Mouse (Mus musculus): ENCODE measurements around the gene Drd4.

Gene Drd4

DNA sequence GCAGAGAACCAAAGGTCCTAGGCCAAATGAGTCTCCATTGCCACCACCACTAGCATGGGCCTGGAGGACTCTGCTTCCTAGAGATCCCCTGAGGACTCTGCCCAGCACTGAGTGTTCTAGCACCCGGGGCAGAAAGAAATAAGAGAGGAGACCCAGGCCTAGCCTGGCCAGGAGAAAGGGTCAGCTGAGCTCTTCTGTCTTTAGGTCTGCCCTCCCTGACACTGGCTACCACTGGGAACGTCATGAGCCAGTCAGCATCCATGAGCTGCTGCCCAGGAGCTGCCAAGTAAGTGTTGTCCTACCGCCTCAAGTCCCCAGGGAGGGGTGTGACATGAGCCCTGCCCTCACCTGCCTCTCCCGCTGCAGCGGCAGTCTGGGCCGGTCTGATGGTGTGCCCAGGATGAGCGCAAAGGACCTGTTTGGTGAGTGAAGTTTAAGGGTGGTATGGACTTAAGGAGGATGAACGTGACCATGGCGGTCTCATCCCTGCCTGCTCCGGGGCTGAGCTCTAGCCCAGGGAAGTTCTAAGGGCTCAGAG is 50.0 kb downstream of the Drd4 start:
- Histone ChIP-seq H3K36me3 (ENCODE audit: insufficient read depth, low read length) (no peaks in the 10 kb centered on the region), H3K9me3 (ENCODE audit: low read length) (no peaks in the 10 kb centered on the region), H3K4me1 (replicated peaks; ENCODE audit: low read depth, low read length) (peaks cover 50% of the 10 kb centered on the region), H3K27me3 (ENCODE audit: insufficient read depth, low read length) (peaks cover 50% of the 10 kb centered on the region), H3K4me3 (replicated peaks; ENCODE audit: low read length) (no peak overlapping the region)
- TF ChIP-seq NANOG (IDR thresholded peaks at IDR 0.05; ENCODE audit: borderline replicate concordance, low read length), result no peak
- TF ChIP-seq POU5F1 (IDR thresholded peaks at IDR 0.05; ENCODE audit: borderline replicate concordance, low read length), result no peak
- no peak for TF ChIP-seq CTCF (conservative IDR thresholded peaks at IDR 0.05; ENCODE audit: low read length)

DNA sequence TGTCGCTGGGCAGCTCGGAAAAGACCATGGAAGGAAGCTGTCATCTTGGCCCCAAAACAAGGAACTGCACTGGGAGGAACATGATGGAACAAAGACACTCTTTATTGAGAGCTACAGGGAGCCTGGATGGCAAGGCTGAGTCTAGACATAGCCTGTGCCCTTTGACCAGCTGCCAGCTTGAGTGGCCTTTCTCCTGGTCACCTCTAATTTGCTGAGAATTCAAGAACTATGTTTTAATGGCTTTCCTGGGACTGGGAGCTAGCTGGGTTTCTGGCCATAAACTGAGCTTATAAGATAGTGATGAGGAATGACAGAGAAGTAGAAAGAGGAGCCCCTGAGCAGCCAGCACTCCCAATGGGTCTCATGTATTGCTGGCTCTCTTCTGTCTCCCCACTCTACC is 51.4 kb downstream of the Drd4 start:
- Histone ChIP-seq H3K27me3 (ENCODE audit: insufficient read depth, low read length) (peaks cover 38% of the 10 kb centered on the region), H3K9me3 (ENCODE audit: low read length) (no peaks in the 10 kb centered on the region), H3K4me3 (replicated peaks; ENCODE audit: low read length) (no peak overlapping the region), H3K4me1 (replicated peaks; ENCODE audit: low read depth, low read length) (peaks cover 43% of the 10 kb centered on the region), H3K36me3 (ENCODE audit: insufficient read depth, low read length) (no peaks in the 10 kb centered on the region)
- TF ChIP-seq CTCF (conservative IDR thresholded peaks at IDR 0.05; ENCODE audit: low read length), result no peak
- TF ChIP-seq NANOG (IDR thresholded peaks at IDR 0.05; ENCODE audit: borderline replicate concordance, low read length), result no peak
- TF ChIP-seq POU5F1 (IDR thresholded peaks at IDR 0.05; ENCODE audit: borderline replicate concordance, low read length), result no peak

DNA sequence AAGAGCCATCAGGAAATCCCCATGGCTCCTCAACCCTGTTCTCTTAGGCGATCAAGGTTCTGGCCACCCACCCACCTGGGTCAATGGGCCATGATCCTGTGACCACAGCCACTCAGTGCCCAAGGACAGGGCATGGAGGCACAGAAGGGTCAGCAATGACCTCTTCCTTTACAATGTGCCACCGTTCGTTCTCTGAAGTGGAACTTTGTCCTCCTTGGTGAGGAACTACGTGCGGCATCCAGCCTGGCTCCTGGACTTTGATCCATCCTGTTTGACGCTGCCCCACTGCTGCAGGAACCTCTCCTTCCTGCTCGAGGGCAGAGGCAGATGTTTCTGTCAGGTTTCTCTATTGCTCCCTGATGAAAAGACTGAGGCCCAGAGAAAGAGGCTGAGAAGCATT is 51.9 kb downstream of the Drd4 start:
- Histone ChIP-seq H3K36me3 (ENCODE audit: insufficient read depth, low read length) (no peaks in the 10 kb centered on the region), H3K4me1 (replicated peaks; ENCODE audit: low read depth, low read length) (peaks cover 38% of the 10 kb centered on the region), H3K9me3 (ENCODE audit: low read length) (no peaks in the 10 kb centered on the region), H3K4me3 (replicated peaks; ENCODE audit: low read length) (no peak overlapping the region), H3K27me3 (ENCODE audit: insufficient read depth, low read length) (peaks cover 34% of the 10 kb centered on the region)
- TF ChIP-seq POU5F1 (IDR thresholded peaks at IDR 0.05; ENCODE audit: borderline replicate concordance, low read length) (no peak), NANOG (IDR thresholded peaks at IDR 0.05; ENCODE audit: borderline replicate concordance, low read length) (no peak), CTCF (conservative IDR thresholded peaks at IDR 0.05; ENCODE audit: low read length) (no peak)

DNA sequence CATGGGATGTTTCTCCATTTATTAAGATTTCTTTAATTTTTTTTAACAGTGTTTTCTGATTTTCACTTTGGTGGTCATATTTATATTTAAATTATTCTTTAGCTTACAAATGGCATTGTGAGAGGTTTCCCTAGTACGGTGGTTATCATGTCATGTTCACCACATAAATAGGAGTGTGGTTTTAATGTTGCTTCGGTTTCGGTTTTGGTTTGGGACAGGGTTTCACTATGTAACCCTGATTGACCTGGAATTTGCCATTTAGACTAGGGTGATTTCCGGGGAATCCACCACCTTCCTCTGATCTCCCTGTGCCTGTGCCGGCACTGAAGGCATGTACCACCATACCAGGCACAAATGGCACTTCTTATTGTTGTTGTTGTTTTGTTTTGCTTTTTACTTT is 53.0 kb downstream of the Drd4 start:
- no peak overlapping the region for H3K4me3 ChIP-seq (replicated peaks; ENCODE audit: low read length)
- H3K4me1 ChIP-seq (replicated peaks; ENCODE audit: low read depth, low read length), result peaks cover 28% of the 10 kb centered on the region
- peaks cover 24% of the 10 kb centered on the region for H3K27me3 ChIP-seq (ENCODE audit: insufficient read depth, low read length)
- TF ChIP-seq NANOG (IDR thresholded peaks at IDR 0.05; ENCODE audit: borderline replicate concordance, low read length) (no peak), POU5F1 (IDR thresholded peaks at IDR 0.05; ENCODE audit: borderline replicate concordance, low read length) (no peak), CTCF (conservative IDR thresholded peaks at IDR 0.05; ENCODE audit: low read length) (no peak)
- H3K36me3 ChIP-seq (ENCODE audit: insufficient read depth, low read length), result no peaks in the 10 kb centered on the region
- H3K9me3 ChIP-seq (ENCODE audit: low read length), result no peaks in the 10 kb centered on the region
